Mouse (Mus musculus) fat pad, adult 2 months (tissue): Measurements from ENCODE around the gene Mapk12.

ENCODE experiments used
- DNase-seq: peaks from one replicate; pipeline ENCODE4 v3.0.0-alpha.2; 2011; ENCODE audit warnings: low read depth, low spot score; ENCODE audit errors: extremely low read depth

Gene Mapk12

DNA sequence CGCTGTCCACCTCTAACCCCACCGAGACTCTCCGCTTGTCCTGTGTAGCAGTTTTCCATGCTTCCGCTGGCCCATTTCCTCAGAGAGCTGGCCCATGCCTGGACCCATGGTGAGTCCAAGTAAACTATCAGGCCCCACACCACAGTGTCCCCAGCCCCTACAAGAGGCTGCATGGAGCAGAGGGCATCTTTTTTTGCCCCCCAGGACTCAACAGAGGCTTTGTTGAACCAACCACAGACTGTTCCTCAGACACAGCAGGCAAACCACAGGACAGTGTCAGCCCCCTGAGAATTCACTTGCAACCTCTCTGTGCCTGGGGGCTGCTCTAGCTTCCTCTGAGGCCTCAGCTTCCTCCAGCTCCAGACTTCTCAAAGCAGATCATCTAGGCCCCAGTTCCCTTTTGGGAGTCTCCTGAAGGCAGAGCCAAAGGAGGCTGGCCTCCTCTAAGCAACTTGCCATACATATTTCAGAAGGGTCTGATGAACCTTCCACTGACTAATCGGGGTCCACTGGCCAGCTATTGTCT, 31.1 kb upstream of the Mapk12 start:
- no peak for DNase-seq

- DNase-seq: no peak
Measured at GRCm38 (mm10) chr15:89170102-89170501, 29.6 kb upstream of the Mapk12 start.

- no peak for DNase-seq
Measured at GRCm38 (mm10) chr15:89169431-89169830, 28.9 kb upstream of the Mapk12 start.

- no peak for DNase-seq
Measured at GRCm38 (mm10) chr15:89168922-89169321, 28.4 kb upstream of the Mapk12 start.

DNA sequence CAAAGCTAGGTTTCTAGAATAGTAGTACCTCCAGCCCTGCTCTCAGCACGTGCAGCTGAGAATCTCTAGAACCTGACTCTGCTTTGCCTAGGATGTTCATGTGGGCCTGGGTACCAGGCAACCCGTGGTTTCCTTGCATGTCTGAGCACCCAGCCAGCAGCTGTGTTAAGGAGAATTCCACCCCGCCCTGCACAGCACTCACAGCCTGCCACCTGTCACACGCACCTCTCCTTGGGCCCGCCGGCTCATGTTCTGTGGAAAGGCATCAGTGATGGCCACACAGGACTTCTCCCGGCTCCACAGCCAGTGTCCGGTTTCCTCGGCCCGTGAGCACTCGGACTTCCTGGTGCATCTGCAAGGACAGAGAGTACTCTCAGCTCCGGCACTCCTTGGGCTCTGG, 25.0 kb upstream of the Mapk12 start:
- DNase-seq: no peak

DNA sequence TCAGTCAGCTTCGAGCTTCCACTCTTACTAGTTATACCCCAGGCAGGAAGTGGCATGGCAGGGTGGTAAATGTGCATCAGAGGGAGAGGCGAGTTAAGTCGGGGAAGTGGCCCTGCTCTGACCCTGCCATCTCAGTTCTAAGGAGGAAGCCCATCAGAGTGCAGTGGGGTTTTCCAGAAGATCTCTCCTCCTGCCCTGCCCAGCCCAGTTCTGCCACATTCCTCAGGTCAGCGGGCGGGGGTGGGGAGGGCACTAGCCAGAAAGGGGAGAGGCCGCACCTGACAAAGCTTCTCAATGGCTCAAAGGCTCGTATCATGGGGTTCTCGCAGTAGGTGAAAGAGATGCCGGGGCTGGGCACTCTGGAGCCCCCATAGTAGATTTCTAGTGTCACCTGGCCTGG, 20.9 kb upstream of the Mapk12 start:
- DNase-seq: no peak

DNA sequence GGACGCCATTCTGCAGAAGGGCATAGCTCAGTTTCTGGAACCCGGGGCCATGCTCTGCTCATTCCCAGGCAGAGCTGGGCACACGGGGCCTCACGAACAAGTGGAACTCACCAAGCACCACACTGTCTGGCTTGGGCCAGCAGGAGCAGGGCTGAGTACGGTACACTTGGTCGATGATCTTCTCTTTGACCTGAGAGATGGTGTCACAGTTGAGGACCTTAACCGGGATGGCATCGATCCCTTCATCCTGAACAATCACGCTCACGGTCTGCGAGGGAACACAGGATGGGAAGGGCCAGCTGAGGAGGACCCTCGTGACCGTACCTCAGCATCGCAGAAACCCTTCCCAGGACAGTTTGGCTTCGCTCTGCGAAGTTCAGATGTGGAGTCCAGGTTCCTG, 18.0 kb upstream of the Mapk12 start:
- DNase-seq: no peak

DNA sequence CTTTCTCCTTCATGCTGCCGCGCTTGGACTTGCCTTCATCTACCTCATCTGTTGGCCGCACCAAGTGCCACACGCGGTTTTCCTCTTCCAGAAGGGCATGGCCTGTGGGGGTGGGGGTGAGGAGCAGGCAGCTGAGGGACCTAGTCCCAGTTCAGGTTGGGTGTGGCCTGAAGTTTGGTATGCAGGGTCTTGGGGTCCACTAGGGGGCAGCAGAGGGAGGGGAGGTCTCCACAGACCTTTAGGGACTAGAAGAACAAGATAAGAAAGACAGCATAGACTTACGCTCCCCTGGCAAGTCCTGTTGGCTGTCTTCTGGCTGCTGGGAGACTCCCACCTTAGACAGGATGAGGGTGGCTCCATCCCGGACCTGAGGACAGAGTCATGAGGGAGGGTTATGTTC, 17.5 kb upstream of the Mapk12 start:
- no peak for DNase-seq

DNA sequence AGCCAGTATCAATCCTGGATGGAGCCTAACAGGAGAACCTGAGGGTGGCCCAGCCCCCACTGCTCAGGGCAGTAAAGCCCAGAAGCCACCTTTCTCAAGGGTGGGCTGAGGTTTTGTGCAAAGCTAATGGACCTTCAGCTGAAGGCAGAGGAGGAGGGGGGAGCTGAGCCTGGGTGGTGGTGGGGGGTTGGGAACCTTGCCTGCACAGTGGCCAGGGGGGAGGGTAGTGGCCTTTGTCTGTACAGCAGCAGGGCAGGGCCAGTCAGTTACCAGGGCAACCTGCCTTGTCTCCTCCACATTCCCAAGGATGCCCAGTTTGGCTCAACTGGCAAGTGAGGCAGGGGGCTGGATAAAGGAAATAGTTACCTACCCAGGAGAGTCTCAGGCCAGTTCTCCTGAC, 11.8 kb upstream of the Mapk12 start:
- no peak for DNase-seq

DNA sequence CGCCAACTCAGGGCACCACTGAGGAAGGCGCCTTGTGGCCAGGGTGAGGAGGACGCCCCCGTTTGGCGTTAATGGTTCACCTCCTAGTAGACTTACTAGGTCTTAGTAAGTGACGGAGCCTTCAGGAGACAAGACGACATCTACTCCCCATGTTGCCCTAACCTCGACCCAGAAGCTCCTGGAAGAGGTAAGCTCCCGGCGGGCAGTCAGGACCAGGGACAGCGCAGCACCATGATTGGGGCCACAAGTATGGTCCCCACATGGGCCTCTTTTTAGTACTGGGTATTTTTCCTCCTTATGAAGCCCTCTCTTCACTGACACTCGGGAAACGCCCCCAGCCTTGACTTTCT, 9.5 kb upstream of the Mapk12 start:
- DNase-seq: no peak

- DNase-seq: no peak
Measured at GRCm38 (mm10) chr15:89149271-89150040, 9.0 kb upstream of the Mapk12 start, which contains the start of gene Mapk11. TSS of gene Mapk11 (minus strand) at chr15:89149628.

GRCm38 (mm10) chr15:89148496-89149270, 8.2 kb upstream of the Mapk12 start:
- DNase-seq: no peak

DNA sequence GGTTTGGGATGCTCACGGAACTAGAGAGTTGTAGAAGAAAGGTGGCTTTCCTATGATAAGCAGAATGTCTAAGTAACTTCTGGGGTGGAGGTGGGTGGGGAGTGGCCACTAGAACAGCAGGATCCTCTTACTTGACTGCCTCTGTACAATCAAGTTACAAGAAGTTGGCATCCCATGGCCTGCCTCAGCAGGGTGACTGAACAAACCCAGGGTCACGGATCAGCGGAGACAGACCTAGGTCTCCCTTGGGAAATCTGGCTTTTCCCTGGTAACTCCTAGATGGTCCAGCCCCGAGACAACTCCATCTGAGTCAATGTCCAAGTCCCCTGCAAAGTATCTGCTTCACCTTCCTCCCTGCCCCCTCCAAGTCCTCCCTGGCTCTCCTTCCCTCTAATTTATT, 7.4 kb upstream of the Mapk12 start:
- no peak for DNase-seq

DNA sequence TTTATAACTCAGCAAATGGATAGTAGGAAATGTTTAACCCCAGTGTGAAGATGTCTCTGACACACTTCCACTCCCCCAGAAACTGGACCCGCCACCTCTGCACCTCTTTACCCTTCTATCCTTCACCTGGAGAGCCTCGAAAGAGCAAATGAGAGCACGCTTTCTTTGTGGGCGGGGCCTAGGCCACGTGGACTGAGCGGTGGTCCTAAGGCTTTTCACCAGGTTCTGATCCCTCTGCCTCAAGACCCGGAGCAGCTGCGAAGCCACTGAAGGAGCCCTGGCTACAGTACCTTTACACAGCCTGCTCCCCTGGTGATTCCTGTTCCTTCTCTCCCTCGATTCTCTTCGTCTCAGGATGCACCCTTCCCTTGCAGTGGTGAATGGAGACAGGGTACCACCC, 7.0 kb upstream of the Mapk12 start:
- no peak for DNase-seq

GRCm38 (mm10) chr15:89147024-89147423, 6.5 kb upstream of the Mapk12 start:
- DNase-seq: no peak

- no peak for DNase-seq
Measured at GRCm38 (mm10) chr15:89146537-89146936, 6.0 kb upstream of the Mapk12 start.

DNA sequence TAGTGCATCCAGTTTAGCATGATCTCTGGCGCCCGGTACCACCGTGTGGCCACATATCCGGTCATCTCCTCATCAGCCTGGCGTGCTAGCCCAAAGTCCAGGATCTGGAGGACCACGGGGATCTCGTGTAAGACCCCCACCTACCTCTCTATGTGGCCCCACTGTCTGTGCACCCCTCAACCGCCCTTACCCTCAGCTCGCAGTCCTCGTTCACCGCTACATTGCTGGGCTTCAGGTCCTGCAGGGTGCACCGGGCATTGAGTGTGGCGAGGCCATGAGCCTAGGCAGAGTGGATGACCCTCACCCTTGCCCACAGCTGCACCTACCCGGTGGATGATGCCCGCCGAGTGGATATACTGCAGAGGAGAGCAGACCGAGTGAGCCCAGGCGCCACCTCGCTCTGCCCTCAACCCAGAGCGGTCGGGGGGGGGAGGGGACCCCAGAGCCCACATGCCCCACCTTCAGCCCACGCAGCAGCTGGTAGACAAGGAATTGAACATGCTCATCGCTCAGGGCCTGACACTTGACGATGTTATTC, 5.4 kb upstream of the Mapk12 start:
- DNase-seq: no peak

- DNase-seq: no peak
Measured at GRCm38 (mm10) chr15:89144965-89145364, 4.5 kb upstream of the Mapk12 start.

DNA sequence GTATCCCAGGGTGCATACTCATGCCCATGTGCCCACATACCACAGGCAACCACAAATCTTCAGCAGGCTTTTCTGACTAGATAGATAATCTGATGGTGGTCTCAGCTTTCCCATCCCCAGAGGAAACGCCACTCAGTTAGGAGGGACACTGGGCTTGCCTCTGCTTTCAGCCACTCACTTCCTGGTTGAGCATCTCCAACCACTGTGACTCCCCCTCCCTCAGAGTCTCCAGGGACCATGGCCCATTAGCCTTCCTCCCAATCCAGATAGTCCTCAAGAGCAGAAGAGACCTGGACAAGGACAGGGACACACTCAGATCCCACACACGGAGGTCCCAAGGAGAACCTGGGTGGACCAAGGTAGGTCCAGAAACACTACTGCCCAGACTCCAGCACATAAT, 2.6 kb upstream of the Mapk12 start:
- DNase-seq: no peak

- DNase-seq: no peak
Measured at GRCm38 (mm10) chr15:89141905-89142304, 1.4 kb upstream of the Mapk12 start.

- no peak for DNase-seq
Measured at GRCm38 (mm10) chr15:89141443-89141842, 940 bp upstream of the Mapk12 start.

DNA sequence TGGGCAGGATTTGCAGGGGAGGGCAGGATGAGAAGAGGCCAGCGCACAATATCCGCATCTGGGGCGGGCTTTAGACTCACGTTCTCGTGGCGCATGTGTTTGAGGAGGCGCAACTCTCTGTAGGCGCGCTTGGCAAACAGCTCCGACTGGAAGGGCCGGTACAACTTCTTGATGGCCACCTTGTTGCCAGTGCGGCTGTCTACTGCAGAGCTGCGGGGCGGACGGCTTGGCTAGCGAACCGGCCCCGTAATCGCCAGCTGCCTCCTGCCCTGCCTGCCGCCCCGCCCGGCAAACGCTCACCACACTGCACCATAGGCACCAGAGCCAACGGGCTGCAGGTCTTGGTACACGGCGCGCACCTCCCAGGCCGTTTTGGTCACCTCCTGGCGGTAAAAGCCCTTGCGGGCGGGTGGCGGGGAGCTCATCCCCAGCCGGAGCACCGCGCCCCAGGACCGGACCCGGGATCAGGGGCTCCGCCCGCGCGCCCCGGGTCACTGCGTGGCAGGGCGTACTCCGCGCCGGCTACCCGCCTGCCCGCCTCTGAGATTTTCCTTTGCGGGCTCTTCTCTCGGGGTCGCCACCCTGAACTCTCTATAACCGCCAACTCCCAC, 350 bp downstream of the Mapk12 start:
- DNase-seq: peak; percentile 80
